Mouse (Mus musculus) embryonic facial prominence, embryonic 15.5 days (tissue): ENCODE data around the gene Fto. TPM values are rescaled to one million over a fixed set of nuclear protein-coding genes. Genes with fewer than 3 reads are reported as not detected.

ENCODE experiments used
- ATAC-seq: fragments of 200-750 bp; cut with Nextera tagmentation; 2 replicates; pipeline ENCODE4 v1.8.0; 2017; ENCODE audit warnings: low read depth, moderate TSS enrichment; ENCODE audit not compliant: insufficient number of reproducible peaks, low FRiP score, low TSS enrichment
- H3K27ac ChIP-seq: fragments of 300-500 bp; sonication (generic); replicated peaks from 2 replicates; pipeline ENCODE4 v1.5.1; 2015; ENCODE audit warnings: mild to moderate bottlenecking, inconsistent platforms
- H3K27me3 ChIP-seq: fragments of 300-500 bp; sonication (generic); 2 replicates; pipeline ENCODE4 v1.6.1; 2015; ENCODE audit warnings: inconsistent platforms
- H3K36me3 ChIP-seq: fragments of 300-500 bp; sonication (generic); 2 replicates; pipeline ENCODE4 v1.6.1; 2015; ENCODE audit warnings: mild to moderate bottlenecking, inconsistent platforms
- H3K4me1 ChIP-seq: fragments of 300-500 bp; sonication (generic); 2 replicates; pipeline ENCODE4 v1.6.1; 2015; ENCODE audit warnings: inconsistent platforms
- H3K4me2 ChIP-seq: fragments of 300-500 bp; sonication (generic); replicated peaks from 2 replicates; pipeline ENCODE4 v1.6.1; 2015; ENCODE audit warnings: mild to moderate bottlenecking, inconsistent platforms
- H3K4me3 ChIP-seq: fragments of 300-500 bp; sonication (generic); replicated peaks from 2 replicates; pipeline ENCODE4 v1.5.1; 2015; ENCODE audit warnings: mild to moderate bottlenecking, inconsistent platforms
- H3K9ac ChIP-seq: fragments of 300-500 bp; sonication (generic); 2 replicates; pipeline ENCODE4 v1.6.1; 2015; ENCODE audit warnings: inconsistent platforms
- H3K9me3 ChIP-seq: fragments of 300-500 bp; sonication (generic); replicated peaks from 2 replicates; pipeline ENCODE4 v1.6.1; 2016; ENCODE audit warnings: inconsistent platforms
- WGBS: fragments of 180-500 bp; shearing (Covaris S2); methylation state at CpG from one replicate; pipeline ENCODE4 v1.1.7; 2015; 5-methylcytosine and 5-hydroxymethylcytosine counted together
- polyA plus RNA-seq: library from polyadenylated mRNA; unstranded; fragments of >200 nt; fragmentation: Nextera tagmentation; extraction: Ambion mirVana; gene quantifications from 2 replicates; pipeline ENCODE4 v1.2.1, GENCODE M21; 2015

Fto gene
- polyA plus RNA-seq, 1 experiment from 2014 or later, result 111 TPM

- peaks cover 44% of the 10 kb centered on the region for H3K4me1 ChIP-seq
- H3K9ac ChIP-seq, result no peak overlapping the region
- peak overlapping the region; percentile 48; the same call in 1 of the 2 replicates for H3K27ac ChIP-seq
- no peaks in the 10 kb centered on the region for H3K36me3 ChIP-seq
- no peak overlapping the region for H3K4me3 ChIP-seq
- no peak overlapping the region for H3K4me2 ChIP-seq
- no peak for ATAC-seq
- H3K9me3 ChIP-seq, result no peaks in the 10 kb centered on the region
- H3K27me3 ChIP-seq, result no peaks in the 10 kb centered on the region
- WGBS, result 64% methylated on average over 6 of the region's 6 CpGs
Measured at GRCm38 (mm10) chr8:91395340-91396055, 82.2 kb downstream of the Fto start.

DNA sequence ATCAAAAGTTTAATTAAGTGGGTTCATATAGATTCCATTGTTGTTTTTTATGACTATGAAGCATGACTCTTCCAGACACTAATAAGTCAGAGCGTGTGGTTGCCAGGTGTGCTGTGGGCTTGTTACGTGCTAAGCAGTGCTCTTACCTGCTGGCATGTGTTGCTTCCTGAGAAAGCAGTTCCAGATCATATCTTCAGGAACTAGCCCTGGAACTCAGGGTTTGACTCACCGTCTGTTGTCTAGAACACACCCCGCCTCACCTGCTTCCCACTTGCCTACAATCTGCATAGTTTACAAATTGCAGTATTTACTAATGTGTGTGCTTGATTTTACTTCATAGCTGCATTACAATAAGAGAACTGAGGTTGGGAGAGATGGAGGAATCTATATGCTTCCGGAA lies 84.7 kb downstream of the Fto start:
- WGBS, result 79% methylated on average over 5 of the region's 5 CpGs
- Histone ChIP-seq H3K27me3 (no peaks in the 10 kb centered on the region), H3K4me1 (peaks cover 23% of the 10 kb centered on the region)

DNA sequence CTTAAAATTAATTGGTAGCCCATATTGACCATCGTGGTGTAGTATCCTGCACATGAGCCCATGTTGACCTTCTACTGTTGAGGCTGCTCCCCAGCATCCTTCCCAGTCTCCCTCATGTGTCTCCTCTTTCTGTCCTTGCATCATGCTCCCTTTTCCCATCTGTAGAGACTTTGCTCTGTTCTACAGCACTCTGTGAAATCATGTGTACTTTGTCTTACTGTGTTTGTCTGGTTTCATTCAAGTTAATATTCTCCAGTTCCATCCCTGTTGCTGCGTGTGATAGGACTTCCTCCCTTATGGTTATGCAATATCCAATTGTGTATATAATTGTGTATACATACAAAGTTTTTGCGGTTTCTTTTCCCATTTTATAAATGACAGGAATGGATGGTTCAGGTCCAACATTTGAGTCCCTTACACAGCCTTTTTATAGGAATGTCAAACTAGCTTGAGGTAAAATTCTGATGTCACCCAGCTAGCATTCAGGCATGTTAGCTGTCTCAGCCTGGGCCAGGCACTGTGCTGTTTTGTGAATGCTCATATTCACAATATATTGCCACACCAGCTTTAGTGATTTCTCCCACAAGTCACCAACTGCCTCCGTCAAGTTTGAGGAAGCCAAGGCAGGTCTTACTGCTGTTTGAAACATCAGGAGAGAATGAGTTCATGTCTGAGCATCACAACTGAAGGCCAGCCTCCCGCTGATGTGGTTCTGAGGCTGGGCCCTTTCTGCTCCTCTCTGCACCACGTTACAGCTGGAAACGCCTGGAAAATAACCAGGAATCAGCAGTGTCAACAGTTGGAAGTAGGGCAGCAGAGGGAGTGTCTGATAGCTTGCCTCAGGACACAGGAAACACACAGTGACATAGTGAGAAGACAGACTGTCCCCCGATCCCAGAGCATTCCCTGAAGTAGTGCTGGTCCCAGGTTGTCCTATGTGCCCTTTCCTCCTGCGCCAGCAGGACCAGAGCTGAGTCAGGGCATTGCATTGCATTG lies 90.0 kb downstream of the Fto start:
- WGBS, result 68% methylated on average over 9 of the region's 9 CpGs

More for the DNA sequence above, 84.7 kb downstream of the Fto start:
- H3K9ac ChIP-seq, result no peak overlapping the region
- no peak overlapping the region for H3K4me3 ChIP-seq
- H3K36me3 ChIP-seq, result no peaks in the 10 kb centered on the region
- no peak for ATAC-seq
- H3K27ac ChIP-seq, result no peak overlapping the region
- no peak overlapping the region for H3K4me2 ChIP-seq
- H3K9me3 ChIP-seq, result no peaks in the 10 kb centered on the region

DNA sequence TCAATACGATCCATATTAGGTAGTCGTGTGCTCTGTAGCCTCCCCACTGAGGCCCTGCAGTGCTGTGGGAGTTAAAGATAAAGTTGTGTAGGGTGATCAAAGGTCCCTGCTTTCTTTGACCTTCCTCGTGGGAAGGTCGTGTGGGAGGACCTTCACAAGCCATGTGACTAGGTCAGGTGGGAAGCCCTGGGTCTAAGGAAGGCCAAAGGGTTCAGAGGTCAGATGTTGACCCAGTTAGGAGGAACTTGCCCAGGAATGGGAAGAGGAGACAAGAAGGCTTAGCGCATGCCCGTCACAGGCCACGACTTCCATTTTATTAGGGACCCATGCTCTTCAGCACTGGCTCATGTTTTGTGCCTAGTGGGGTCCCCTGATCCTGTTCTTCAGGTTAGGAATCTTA lies 91.0 kb downstream of the Fto start:
- H3K9ac ChIP-seq, result no peak overlapping the region
- no peak overlapping the region for H3K27ac ChIP-seq
- 0 out of 2 replicates have a peak, but pooled peaks cover 7% of the 10 kb centered on the region for H3K36me3 ChIP-seq
- no peaks in the 10 kb centered on the region for H3K9me3 ChIP-seq
- WGBS, result 85% methylated on average over 7 of the region's 7 CpGs
- no peak overlapping the region for H3K4me2 ChIP-seq
- ATAC-seq, result no peak
- H3K4me1 ChIP-seq, result 0 out of 2 replicates have a peak, but pooled peaks cover 25% of the 10 kb centered on the region
- no peak overlapping the region for H3K4me3 ChIP-seq
- H3K27me3 ChIP-seq, result no peaks in the 10 kb centered on the region

More for the DNA sequence above, 90.0 kb downstream of the Fto start:
- Histone ChIP-seq H3K4me1 (0 out of 2 replicates have a peak, but pooled peaks cover 16% of the 10 kb centered on the region), H3K9ac (no peak overlapping the region), H3K9me3 (no peaks in the 10 kb centered on the region), H3K4me2 (no peak overlapping the region), H3K4me3 (no peak overlapping the region), H3K27me3 (no peaks in the 10 kb centered on the region), H3K27ac (no peak overlapping the region), H3K36me3 (0 out of 2 replicates have a peak, but pooled peaks cover 4% of the 10 kb centered on the region)
- ATAC-seq, result no peak

DNA sequence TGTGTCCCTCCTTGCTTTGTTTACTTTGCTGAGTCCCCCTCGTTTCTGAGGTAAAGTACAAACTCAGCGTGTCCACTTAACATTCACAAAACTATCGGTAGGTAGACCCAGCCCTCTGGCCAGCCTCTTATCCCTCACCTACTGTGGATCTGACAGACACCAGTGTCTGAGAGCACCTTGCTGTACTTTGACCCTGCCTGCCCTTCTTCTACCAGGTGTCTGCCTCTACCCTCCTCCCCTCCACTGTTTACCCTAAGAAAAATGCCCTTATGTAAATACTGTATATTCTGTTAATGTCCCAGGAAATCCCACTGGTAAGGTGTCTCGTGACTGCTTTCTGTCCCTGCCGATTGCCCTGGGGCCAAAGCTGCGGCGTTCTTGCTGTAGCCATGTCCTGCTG lies 91.8 kb downstream of the Fto start:
- Histone ChIP-seq H3K4me1 (0 out of 2 replicates have a peak, but pooled peaks cover 30% of the 10 kb centered on the region), H3K4me3 (no peak overlapping the region), H3K4me2 (no peak overlapping the region), H3K27me3 (no peaks in the 10 kb centered on the region), H3K9ac (no peak overlapping the region), H3K36me3 (0 out of 2 replicates have a peak, but pooled peaks cover 13% of the 10 kb centered on the region), H3K27ac (no peak overlapping the region), H3K9me3 (no peaks in the 10 kb centered on the region)
- 83% methylated on average over 7 of the region's 7 CpGs for WGBS
- ATAC-seq, result no peak

- H3K4me3 ChIP-seq, result no peak overlapping the region
- no peaks in the 10 kb centered on the region for H3K27me3 ChIP-seq
- no peak for ATAC-seq
- no peak overlapping the region for H3K4me2 ChIP-seq
- no peak overlapping the region for H3K27ac ChIP-seq
- peaks cover 33% of the 10 kb centered on the region; the same call in 1 of the 2 replicates for H3K4me1 ChIP-seq
- 0 out of 2 replicates have a peak, but pooled peaks cover 18% of the 10 kb centered on the region for H3K36me3 ChIP-seq
- H3K9ac ChIP-seq, result no peak overlapping the region
- H3K9me3 ChIP-seq, result no peaks in the 10 kb centered on the region
- WGBS, result 51% methylated on average over 14 of the region's 14 CpGs
Measured at GRCm38 (mm10) chr8:91406624-91407290, 93.4 kb downstream of the Fto start.

DNA sequence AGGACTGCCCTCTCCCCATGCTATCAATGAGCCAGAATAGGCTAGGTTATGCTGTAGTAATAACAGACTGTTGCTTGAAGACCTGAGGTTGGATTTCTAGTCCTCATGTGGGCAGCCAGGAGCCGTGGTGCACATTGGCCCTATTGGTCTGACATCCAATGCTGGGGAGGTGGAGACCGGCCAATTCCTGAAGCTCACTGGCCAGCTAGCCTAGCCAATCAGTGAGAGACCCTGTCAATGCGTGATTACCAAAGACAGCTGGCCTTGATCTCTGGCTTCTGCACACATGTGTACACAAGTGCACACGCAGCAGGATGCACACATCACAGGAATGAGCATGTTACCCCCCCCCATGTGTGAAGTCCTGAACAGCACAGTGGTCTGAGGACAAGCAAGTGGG lies 94.6 kb downstream of the Fto start:
- no peak overlapping the region for H3K9ac ChIP-seq
- H3K27ac ChIP-seq, result 0 out of 2 replicates have a peak overlapping the region, but pooled peaks have one; percentile 25
- H3K4me2 ChIP-seq, result no peak overlapping the region
- ATAC-seq, result no peak
- H3K9me3 ChIP-seq, result no peaks in the 10 kb centered on the region
- 0 out of 2 replicates have a peak, but pooled peaks cover 18% of the 10 kb centered on the region for H3K36me3 ChIP-seq
- H3K4me1 ChIP-seq, result peaks cover 33% of the 10 kb centered on the region; the same call in 1 of the 2 replicates
- no peaks in the 10 kb centered on the region for H3K27me3 ChIP-seq
- 72% methylated on average over 4 of the region's 4 CpGs for WGBS
- H3K4me3 ChIP-seq, result no peak overlapping the region

DNA sequence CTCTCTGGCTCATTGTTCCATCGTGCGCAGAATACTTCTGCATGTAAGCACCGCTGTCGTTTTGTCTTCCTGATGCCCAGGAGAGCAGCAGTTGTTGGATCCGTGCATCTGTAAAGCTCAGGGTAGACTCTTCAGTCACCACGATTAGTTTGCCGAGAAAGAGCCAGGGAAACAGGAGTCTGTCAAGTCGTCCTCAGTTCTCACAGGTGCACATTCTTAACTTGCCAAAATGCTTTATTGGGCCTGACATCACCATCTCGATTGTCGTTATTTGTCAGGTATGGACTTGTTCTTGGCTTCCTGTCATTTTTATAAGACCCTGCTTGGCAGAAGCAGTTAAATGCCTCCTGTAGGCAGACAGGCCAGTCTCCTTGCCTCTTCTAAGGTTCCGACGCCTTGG lies 96.7 kb downstream of the Fto start:
- H3K27me3 ChIP-seq, result no peaks in the 10 kb centered on the region
- peak overlapping the region; percentile 60 for H3K27ac ChIP-seq
- ATAC-seq, result no peak
- no peak overlapping the region for H3K9ac ChIP-seq
- no peak overlapping the region for H3K4me2 ChIP-seq
- peaks cover 30% of the 10 kb centered on the region; the same call in 1 of the 2 replicates for H3K4me1 ChIP-seq
- 70% methylated on average over 12 of the region's 12 CpGs for WGBS
- no peaks in the 10 kb centered on the region for H3K9me3 ChIP-seq
- H3K4me3 ChIP-seq, result no peak overlapping the region
- H3K36me3 ChIP-seq, result 0 out of 2 replicates have a peak, but pooled peaks cover 15% of the 10 kb centered on the region

- Histone ChIP-seq H3K4me1 (0 out of 2 replicates have a peak, but pooled peaks cover 3% of the 10 kb centered on the region), H3K9me3 (no peaks in the 10 kb centered on the region), H3K27ac (no peak overlapping the region), H3K36me3 (peaks cover 3% of the 10 kb centered on the region; the same call in 1 of the 2 replicates), H3K9ac (no peak overlapping the region), H3K27me3 (no peaks in the 10 kb centered on the region), H3K4me2 (no peak overlapping the region), H3K4me3 (no peak overlapping the region)
- no peak for ATAC-seq
- 74% methylated on average over 5 of the region's 5 CpGs for WGBS
Measured at GRCm38 (mm10) chr8:91424491-91425074, 111.3 kb downstream of the Fto start.

- H3K4me2 ChIP-seq, result no peak overlapping the region
- H3K27ac ChIP-seq, result no peak overlapping the region
- no peak for ATAC-seq
- H3K9me3 ChIP-seq, result no peaks in the 10 kb centered on the region
- no peak overlapping the region for H3K9ac ChIP-seq
- 0 out of 2 replicates have a peak, but pooled peaks cover 3% of the 10 kb centered on the region for H3K4me1 ChIP-seq
- no peak overlapping the region for H3K4me3 ChIP-seq
- no peaks in the 10 kb centered on the region for H3K27me3 ChIP-seq
- peaks cover 3% of the 10 kb centered on the region; the same call in 1 of the 2 replicates for H3K36me3 ChIP-seq
- 77% methylated on average over 10 of the region's 10 CpGs for WGBS
Measured at GRCm38 (mm10) chr8:91425251-91425866, 112.0 kb downstream of the Fto start.
